Mouse (Mus musculus): ENCODE measurements at regions not wholly inside any gene's neighbourhood (a gene's known extent, or its start where the extent isn't known, plus 50 kb on each side); places are given as distances from the start of the nearest gene placed in this dataset.

DNA sequence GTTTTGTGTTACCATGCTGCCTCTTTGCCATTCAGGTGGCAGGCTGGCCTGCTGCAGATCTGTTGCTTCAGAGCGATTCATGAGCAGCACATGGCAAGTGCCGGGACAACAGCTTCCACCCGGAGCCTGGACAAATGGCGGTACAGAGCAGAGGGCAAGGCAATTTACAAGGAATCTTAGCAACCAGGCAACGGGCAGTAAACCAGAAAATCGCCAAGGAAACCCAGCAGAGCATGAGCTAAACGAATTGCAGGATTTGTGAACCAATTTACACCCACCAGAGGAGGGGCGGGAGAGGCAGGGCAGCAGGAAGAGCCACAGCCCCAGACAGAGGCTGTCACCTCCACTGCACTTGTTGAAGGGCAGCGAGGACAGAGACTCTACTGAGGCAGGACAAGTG, 60.5 kb upstream of the Loxl4 start:
- peak in 1 of 2 experiments; percentile 31 for DNase-seq

DNA sequence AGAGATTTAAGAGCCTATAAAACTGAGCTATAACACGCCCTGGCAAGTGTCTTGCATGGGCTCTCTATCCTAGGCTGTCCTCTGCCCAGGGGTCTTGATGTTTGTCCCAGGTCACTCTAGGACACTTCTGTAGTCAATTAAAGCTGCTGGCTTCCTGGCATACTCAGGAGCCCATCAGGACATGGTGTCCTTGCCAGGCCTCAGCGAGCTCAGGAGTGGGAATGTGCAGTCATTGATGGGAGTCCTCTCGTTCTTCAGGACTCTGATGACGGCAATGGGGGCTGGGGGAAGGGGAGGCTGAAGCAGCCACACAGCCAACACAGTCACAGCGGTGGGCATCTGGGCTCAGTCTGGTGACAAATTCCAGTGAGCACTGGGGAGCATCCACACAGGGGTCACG, 57.3 kb upstream of the Loxl4 start:
- no peak for DNase-seq

DNA sequence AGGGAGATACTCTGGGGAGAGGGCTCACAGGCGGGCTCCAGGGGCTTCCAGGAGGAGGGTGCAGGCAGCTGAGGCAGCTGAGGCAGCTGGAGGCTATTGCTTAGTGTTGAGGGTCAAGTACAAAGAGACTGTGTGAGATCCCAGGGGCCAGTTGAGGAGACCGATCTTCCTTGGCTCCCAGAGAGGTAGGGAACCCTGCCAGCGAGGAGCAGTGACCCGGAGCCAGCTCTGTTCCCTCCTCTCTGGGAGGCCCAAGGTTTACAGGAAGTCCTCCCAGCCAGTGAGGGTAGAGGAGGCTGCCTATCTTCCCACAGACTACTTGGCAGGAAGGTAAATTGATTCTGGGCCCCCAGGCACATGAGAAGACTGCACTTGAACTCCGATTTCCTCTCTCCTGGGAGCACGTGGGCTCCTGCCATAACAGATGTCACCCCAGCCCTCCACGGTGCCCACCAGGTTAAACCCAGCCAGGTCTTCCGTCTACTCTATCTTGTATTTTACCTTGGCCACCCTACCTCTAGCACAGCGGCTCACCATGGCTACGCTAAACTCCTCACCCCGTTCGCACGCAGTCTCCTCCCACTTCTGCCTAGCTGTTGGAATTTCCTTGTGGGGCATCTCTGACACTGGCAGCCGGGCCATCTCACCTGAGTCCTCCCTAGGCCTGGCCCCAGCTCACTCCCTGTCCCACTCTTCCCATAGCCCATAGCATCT, 55.9 kb upstream of the Loxl4 start:
- peak in 1 of 2 experiments; percentile 38 for DNase-seq

DNA sequence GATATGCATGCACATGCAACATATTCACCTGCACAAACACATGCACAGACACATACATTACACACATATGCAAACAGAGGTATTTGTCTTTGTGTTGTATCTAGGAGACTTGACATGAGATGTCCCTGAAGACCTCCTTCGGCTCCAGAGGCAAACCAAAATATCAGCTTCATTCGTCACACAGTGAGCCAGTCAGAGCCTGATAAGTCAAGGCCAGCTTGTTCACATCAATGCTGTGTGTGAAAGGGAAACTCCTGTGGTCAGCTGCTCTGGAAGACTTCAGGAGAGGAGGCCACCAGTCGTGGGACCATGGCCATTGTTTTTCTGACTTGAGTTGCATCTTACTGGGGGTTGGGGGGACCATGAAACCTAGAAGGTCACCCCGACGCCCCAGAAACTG, 54.3 kb upstream of the Loxl4 start:
- no peak for DNase-seq

Data from cerebellum, postnatal 25 days (tissue).